Mouse (Mus musculus): Measurements from ENCODE around the gene C7.

Gene C7

GRCm38 (mm10) chr15:5002903-5003302 lies 60.6 kb downstream of the C7 start:
- DNase-seq (ENCODE audit: low read depth, low spot score), result no peak

- DNase-seq (ENCODE audit: low read depth, low spot score), result no peak
Measured at GRCm38 (mm10) chr15:4973355-4973754, 90.2 kb downstream of the C7 start.
